Mouse (Mus musculus) urinary bladder, adult 2 months (tissue): ENCODE data around the gene Zbtb20. TPM values are rescaled to one million over a fixed set of nuclear protein-coding genes. Genes with fewer than 3 reads are reported as not detected.

Experiments
- DNase-seq: peaks from one replicate; pipeline ENCODE4 v3.0.0; 2022; ENCODE audit warnings: low spot score
- polyA plus RNA-seq: library from polyadenylated mRNA; depleted of rRNA; stranded (reverse); fragments of >200 nt; gene quantifications from 2 replicates; pipeline ENCODE4 v1.2.3, GENCODE M21; 2012; rRNA removed

Zbtb20 gene
- 12.5 and 30.9 TPM in 2 replicates for polyA plus RNA-seq

- DNase-seq: no peak
These were observed at the start of gene Zbtb20 for GRCm38 (mm10) chr16:42875852-42875980. Gene Zbtb20 (plus strand): TSS chr16:42875881.

GRCm38 (mm10) chr16:42835940-42836339 is 39.7 kb upstream of the Zbtb20 start:
- no peak for DNase-seq

GRCm38 (mm10) chr16:42836404-42837120 is 39.1 kb upstream of the Zbtb20 start:
- DNase-seq: no peak

- no peak for DNase-seq
These were observed 37.5 kb upstream of the Zbtb20 start for GRCm38 (mm10) chr16:42838226-42838625.

GRCm38 (mm10) chr16:42857564-42858183 is 18.0 kb upstream of the Zbtb20 start:
- DNase-seq: no peak

GRCm38 (mm10) chr16:42859251-42859650 is 16.4 kb upstream of the Zbtb20 start:
- DNase-seq: no peak

- DNase-seq: no peak
These were observed 12.4 kb upstream of the Zbtb20 start for GRCm38 (mm10) chr16:42863231-42863630.

- DNase-seq: no peak
These were observed 9.6 kb upstream of the Zbtb20 start for GRCm38 (mm10) chr16:42866061-42866460.

- DNase-seq: no peak
These were observed 3.6 kb upstream of the Zbtb20 start for GRCm38 (mm10) chr16:42872101-42872500.

GRCm38 (mm10) chr16:42873942-42874341 is 1.7 kb upstream of the Zbtb20 start:
- DNase-seq: no peak

- no peak for DNase-seq
These were observed 1.2 kb upstream of the Zbtb20 start for GRCm38 (mm10) chr16:42874456-42874855.

GRCm38 (mm10) chr16:42874910-42875851 is 500 bp upstream of the Zbtb20 start:
- DNase-seq: peak; percentile 96

- peak; percentile 75 for DNase-seq
These were observed 630 bp downstream of the Zbtb20 start for GRCm38 (mm10) chr16:42876021-42877000.

GRCm38 (mm10) chr16:42880046-42880445 is 4.4 kb downstream of the Zbtb20 start:
- DNase-seq: no peak

- no peak for DNase-seq
These were observed 9.9 kb downstream of the Zbtb20 start for GRCm38 (mm10) chr16:42885538-42885937.

- no peak for DNase-seq
These were observed 10.3 kb downstream of the Zbtb20 start for GRCm38 (mm10) chr16:42885964-42886363.

GRCm38 (mm10) chr16:42897125-42897693 is 21.5 kb downstream of the Zbtb20 start:
- DNase-seq: no peak

GRCm38 (mm10) chr16:42900328-42900727 is 24.6 kb downstream of the Zbtb20 start:
- no peak for DNase-seq

- DNase-seq: no peak
These were observed 31.6 kb downstream of the Zbtb20 start for GRCm38 (mm10) chr16:42907283-42907701.

- DNase-seq: no peak
These were observed 32.7 kb downstream of the Zbtb20 start for GRCm38 (mm10) chr16:42908381-42908780.

GRCm38 (mm10) chr16:42908896-42909295 is 33.2 kb downstream of the Zbtb20 start:
- DNase-seq: no peak
